Mouse (Mus musculus) midbrain, embryonic 12.5 days (tissue): Measurements from ENCODE around the gene Fam3a. TPM values are rescaled to one million over a fixed set of nuclear protein-coding genes. Genes with fewer than 3 reads are reported as not detected.
A peak's percentile ranks its signal among the peaks of the same experiment; 100 is the strongest.

ENCODE experiments used
- ATAC-seq: fragments of 200-750 bp; cut with Nextera tagmentation; 2 replicates; pipeline ENCODE4 v1.8.0; 2017; ENCODE audit warnings: low read depth, moderate TSS enrichment, moderate library complexity; ENCODE audit not compliant: low FRiP score
- H3K27ac ChIP-seq: fragments of 300-500 bp; sonication (generic); replicated peaks from 2 replicates; pipeline ENCODE4 v1.5.1; 2016; ENCODE audit warnings: mild to moderate bottlenecking
- H3K27me3 ChIP-seq: fragments of 300-500 bp; sonication (generic); 2 replicates; pipeline ENCODE4 v1.6.1; 2016; ENCODE audit warnings: mild to moderate bottlenecking
- H3K36me3 ChIP-seq: fragments of 300-500 bp; sonication (generic); 2 replicates; pipeline ENCODE4 v1.6.1; 2016
- H3K4me1 ChIP-seq: fragments of 300-500 bp; sonication (generic); 2 replicates; pipeline ENCODE4 v1.6.1; 2016
- H3K4me2 ChIP-seq: fragments of 300-500 bp; sonication (generic); replicated peaks from 2 replicates; pipeline ENCODE4 v1.6.1; 2016; ENCODE audit warnings: mild to moderate bottlenecking, moderate library complexity
- H3K4me3 ChIP-seq: fragments of 300-500 bp; sonication (generic); 2 replicates; pipeline ENCODE4 v1.5.1; 2016; ENCODE audit warnings: mild to moderate bottlenecking
- H3K9ac ChIP-seq: fragments of 300-500 bp; sonication (generic); replicated peaks from 2 replicates; pipeline ENCODE4 v1.6.1; 2016; ENCODE audit warnings: mild to moderate bottlenecking, moderate library complexity
- H3K9me3 ChIP-seq: fragments of 300-500 bp; sonication (generic); 2 replicates; pipeline ENCODE4 v1.6.1; 2016; ENCODE audit warnings: mild to moderate bottlenecking
- WGBS: fragments of 180-500 bp; shearing (Covaris S2); methylation state at CpG from one replicate; pipeline ENCODE4 v1.1.7; 2016; 5-methylcytosine and 5-hydroxymethylcytosine counted together
- polyA plus RNA-seq: library from polyadenylated mRNA; unstranded; fragments of >200 nt; fragmentation: Nextera tagmentation; extraction: Ambion mirVana; gene quantifications from 2 replicates; pipeline ENCODE4 v1.2.1, GENCODE M21; 2016

Gene Fam3a
- polyA plus RNA-seq = 30.5 and 33.2 TPM in 2 replicates

DNA sequence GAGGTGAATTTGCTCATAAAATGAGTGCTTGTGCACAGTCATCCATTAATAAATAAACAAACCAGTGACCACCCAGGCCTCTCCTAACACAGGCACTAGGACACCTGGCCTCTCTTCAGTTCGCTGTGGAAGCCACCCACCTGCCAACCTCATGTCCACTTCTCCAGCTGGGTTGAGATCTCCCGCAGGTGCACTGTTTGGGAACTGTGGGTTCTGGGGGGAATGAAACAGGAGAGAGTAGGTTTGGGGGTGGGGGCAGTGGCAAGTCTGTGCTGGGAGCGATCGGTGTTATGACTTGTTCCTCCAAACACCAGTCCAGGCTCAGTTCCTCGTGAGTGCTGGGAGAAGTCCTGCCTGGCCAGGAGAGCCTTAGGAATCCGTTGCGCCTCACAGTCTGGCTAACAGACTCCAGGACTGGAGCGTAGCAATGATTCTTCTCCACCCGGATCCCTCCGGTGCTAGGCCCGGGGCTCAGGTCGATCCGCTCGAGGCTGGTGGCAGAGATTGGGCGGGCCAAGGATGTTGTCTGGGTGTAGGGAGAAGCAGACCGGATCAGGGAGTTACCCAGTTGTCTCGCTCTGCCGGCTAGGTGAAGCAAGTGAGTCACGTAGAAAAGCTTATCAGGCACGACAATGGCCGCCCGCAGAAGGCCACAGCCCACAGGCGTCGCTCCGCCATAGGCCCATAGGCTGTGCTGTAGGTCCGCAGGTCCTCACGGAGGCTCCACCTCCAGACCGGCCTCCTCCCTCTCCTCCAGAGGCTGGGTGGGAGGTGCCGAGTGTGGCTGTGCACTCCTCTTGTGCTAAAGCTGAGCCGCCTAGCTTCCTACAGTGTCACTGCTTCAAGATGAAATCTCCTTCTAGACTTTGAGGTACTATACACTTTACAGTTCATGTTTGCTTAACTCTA is at the start of gene Fam3a, which contains the start of gene Ikbkg:
Fam3a (minus strand) TSS at position 738 of the 909 bp plus-strand sequence.
Ikbkg (plus strand) TSS at position 756 of the 909 bp plus-strand sequence.
- peak within 1 kb of the TSS; percentile 83 for H3K27ac ChIP-seq
- WGBS = 32% methylated on average over 30 of the region's 30 CpGs
- no peaks in the 10 kb centered on the region for H3K27me3 ChIP-seq
- H3K4me1 ChIP-seq = peaks cover 4% of the 10 kb centered on the region; the same call in 1 of the 2 replicates
- no peaks in the 10 kb centered on the region for H3K36me3 ChIP-seq
- peak within 1 kb of the TSS; percentile 51 for H3K4me3 ChIP-seq
- no peaks in the 10 kb centered on the region for H3K9me3 ChIP-seq
- H3K4me2 ChIP-seq = peak within 1 kb of the TSS; percentile 63
- peak within 1 kb of the TSS; percentile 69 for H3K9ac ChIP-seq
- ATAC-seq = peak; percentile 100

DNA sequence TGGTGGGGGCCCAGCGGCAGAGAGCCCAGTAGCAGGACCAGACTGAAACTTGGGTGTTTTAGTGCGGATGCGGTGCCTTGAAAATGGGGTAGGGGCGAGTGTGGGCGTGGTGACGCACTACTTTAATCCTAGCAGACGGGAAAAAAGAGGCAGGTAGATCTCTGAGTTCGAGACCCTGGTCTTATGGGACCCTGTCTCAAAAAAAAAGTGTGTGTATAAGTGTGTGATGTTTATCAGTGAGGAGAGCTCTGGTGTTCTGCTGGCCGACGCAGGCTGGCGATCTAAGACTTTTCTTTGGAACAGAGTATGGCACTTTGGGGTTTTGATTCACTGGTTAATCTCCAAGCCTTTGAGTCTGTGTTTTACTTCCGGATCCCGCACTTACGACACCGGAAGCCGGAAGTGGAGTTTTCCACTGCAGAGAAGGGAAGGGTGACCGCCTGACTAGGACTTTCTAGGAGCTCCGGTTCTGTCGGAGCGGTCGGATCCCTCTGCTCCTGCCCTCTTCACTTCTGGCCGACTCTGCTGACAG is 36.3 kb upstream of the Fam3a start:
- Histone ChIP-seq H3K9ac (peak overlapping the region; percentile 60; the same call in 1 of the 2 replicates), H3K4me2 (peak overlapping the region; percentile 57), H3K27ac (peak overlapping the region; percentile 80), H3K36me3 (peaks cover 5% of the 10 kb centered on the region; the same call in 1 of the 2 replicates), H3K9me3 (no peaks in the 10 kb centered on the region), H3K4me3 (peak overlapping the region; percentile 55), H3K27me3 (no peaks in the 10 kb centered on the region), H3K4me1 (peaks cover 5% of the 10 kb centered on the region; the same call in 1 of the 2 replicates)
- WGBS = 29% methylated on average over 22 of the region's 22 CpGs
- ATAC-seq = peak; percentile 57

DNA sequence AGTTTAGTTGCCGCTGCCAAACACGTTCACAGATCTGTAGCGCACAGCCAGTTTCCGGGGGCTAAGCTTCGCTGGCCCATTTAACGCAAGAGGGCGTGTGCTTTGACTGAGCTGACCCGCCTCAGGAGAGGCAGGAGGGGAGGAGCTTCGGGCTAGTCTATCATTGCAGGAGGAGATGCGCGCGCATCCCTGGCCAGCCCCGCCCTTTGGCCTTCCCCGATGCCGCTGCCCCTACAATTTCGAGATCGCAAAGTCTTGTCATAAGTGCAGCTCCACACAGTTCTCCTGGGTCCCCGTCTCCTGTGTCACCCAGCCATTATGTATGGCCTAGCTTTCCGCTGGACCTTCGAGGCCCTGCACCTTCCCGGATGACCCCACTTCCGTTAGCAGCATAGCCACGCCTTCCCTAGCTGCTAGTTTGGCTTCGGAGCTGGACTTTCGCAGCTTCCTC is 35.8 kb upstream of the Fam3a start, which contains the start of gene G6pdx:
G6pdx (minus strand) TSS at position 369 of the 451 bp plus-strand sequence.
- H3K36me3 ChIP-seq = peaks cover under 1% of the 10 kb centered on the region; the same call in 1 of the 2 replicates
- peak within 1 kb of the TSS; percentile 60 for H3K9ac ChIP-seq
- H3K4me1 ChIP-seq = peaks cover 5% of the 10 kb centered on the region; the same call in 1 of the 2 replicates
- peak within 1 kb of the TSS; percentile 55 for H3K4me3 ChIP-seq
- H3K27ac ChIP-seq = peak within 1 kb of the TSS; percentile 80
- 19% methylated on average over 25 of the region's 25 CpGs for WGBS
- peak; percentile 91 for ATAC-seq
- no peaks in the 10 kb centered on the region for H3K9me3 ChIP-seq
- peak within 1 kb of the TSS; percentile 57 for H3K4me2 ChIP-seq
- no peaks in the 10 kb centered on the region for H3K27me3 ChIP-seq

DNA sequence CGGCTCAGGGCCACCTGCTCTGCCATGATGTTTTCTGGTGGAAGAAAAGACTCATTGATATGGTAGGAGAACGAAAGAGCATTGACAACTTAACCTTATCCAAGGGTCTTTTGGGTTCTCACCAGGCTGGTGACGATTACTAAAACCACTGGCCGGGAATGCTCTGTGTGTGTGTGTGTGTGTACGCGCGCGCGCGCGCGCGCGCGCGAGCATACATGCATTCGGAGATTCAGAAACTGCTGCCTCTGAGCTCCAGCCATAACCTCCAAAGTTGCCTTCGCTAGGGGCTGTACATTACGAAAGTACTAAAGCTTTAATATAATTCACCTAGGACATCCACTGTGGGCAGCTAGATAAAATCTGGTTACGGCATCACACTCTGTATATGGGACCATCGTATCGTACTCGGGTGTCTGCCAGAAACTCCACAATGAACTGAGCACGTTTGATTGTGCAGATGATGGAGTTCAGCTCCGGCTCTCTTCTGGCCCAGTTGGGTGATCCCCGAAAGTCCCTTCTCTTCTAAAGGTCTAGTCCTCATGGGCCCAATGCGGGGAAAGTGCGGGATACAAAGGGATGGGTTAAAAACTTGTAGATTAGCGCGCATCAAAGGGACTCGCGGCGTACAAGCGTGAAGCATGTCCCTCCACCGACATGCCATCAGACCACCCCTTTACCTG is 35.2 kb upstream of the Fam3a start:
- Histone ChIP-seq H3K4me2 (peak overlapping the region; percentile 57), H3K4me3 (peak overlapping the region; percentile 55), H3K4me1 (peaks cover 5% of the 10 kb centered on the region; the same call in 1 of the 2 replicates), H3K9me3 (no peaks in the 10 kb centered on the region), H3K27me3 (no peaks in the 10 kb centered on the region), H3K36me3 (no peaks in the 10 kb centered on the region), H3K9ac (peak overlapping the region; percentile 59), H3K27ac (no peak overlapping the region)
- 33% methylated on average over 35 of the region's 35 CpGs for WGBS
- peak; percentile 13; the same call in 1 of the 2 replicates for ATAC-seq

DNA sequence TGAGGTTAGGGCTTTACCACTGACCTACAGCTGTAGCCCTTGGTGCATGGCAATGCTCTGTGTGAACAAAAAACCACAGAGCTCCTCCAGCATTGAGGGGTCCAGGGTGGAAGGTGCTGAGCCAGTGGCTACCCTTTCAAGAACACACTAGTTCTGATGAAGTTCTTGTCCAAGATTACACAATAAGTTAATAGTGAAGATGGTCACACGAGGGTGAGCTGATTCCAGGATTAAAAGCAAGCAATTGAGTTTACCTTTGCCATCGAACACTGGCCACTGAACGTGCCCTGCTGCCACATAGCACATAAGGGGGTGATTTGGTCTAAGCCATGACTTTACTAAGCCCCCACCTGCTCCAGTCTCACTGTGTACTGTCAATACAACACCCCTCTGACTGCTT is 34.0 kb upstream of the Fam3a start:
- H3K4me1 ChIP-seq = peaks cover 5% of the 10 kb centered on the region; the same call in 1 of the 2 replicates
- WGBS = 78% methylated on average over 3 of the region's 3 CpGs

DNA sequence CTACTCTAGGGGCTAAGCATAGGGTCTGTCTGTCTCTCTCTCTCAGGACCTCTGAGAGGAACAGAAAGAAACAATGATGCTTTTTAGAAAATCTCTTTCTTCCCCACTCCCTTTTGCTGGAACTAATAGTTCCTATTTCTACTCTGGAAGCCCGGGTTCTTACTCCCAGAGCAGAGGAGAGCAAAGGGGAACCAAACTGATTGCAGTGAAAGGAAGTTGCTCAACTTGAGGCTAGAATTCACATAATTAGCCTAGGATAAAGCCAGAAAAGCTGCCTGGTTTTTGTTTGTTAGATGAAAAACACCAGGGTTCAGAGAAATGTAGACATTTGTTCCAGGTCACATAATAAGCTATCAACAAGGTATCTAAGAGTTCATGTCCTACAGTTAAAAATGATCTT is 33.2 kb upstream of the Fam3a start:
- H3K27ac ChIP-seq = no peak overlapping the region
- WGBS = 58% methylated on average over 1 of the region's 1 CpGs
- no peaks in the 10 kb centered on the region for H3K27me3 ChIP-seq
- H3K9me3 ChIP-seq = no peaks in the 10 kb centered on the region
- no peak overlapping the region for H3K9ac ChIP-seq
- peaks cover 5% of the 10 kb centered on the region; the same call in 1 of the 2 replicates for H3K4me1 ChIP-seq
- no peak overlapping the region for H3K4me3 ChIP-seq
- no peak for ATAC-seq
- H3K4me2 ChIP-seq = no peak overlapping the region
- no peaks in the 10 kb centered on the region for H3K36me3 ChIP-seq

More for the DNA sequence above, 34.0 kb upstream of the Fam3a start:
- no peak overlapping the region for H3K27ac ChIP-seq
- H3K9ac ChIP-seq = no peak overlapping the region
- H3K36me3 ChIP-seq = no peaks in the 10 kb centered on the region
- no peaks in the 10 kb centered on the region for H3K9me3 ChIP-seq
- H3K27me3 ChIP-seq = no peaks in the 10 kb centered on the region
- no peak for ATAC-seq
- no peak overlapping the region for H3K4me3 ChIP-seq
- H3K4me2 ChIP-seq = no peak overlapping the region

DNA sequence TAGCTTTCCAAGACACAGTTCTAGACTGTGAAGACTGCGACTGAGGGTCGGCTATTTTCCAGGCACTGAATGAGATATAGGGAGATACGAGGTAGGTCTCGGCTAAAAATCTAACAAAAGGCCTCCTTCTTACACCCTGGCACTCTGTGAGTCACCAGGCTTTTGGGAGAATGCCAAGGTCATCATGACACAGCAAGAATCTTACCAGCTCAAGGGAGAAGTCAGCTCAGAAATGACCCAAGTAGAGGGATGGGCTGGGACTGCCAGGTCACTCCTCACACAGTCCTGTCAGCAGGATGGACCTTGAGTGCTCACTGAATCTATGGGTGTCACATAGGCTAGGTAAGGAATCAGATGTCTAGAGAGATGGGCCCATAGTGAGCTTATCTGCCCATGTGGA is 32.1 kb upstream of the Fam3a start:
- H3K4me1 ChIP-seq = peaks cover 5% of the 10 kb centered on the region; the same call in 1 of the 2 replicates
- 87% methylated on average over 4 of the region's 4 CpGs for WGBS
- ATAC-seq = no peak

DNA sequence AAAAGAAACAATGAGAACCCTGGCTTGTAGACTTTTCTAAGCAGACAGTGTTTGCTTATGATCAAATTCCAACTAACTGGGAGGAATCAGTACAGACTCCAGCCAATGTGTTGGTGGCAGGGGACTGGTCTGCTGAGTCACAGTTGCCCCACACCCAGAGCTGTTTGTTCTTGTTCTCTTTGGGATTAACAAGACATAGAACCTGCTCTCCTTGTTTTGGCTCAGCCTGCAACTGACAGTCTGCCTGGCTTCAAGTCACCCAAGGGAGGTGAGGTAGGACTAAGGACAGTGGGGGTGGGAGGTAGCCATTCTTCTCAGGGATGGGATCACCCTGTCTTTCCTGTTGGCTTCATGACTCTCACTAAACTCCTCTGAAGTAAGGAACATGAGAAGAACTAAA is 31.4 kb upstream of the Fam3a start:
- Histone ChIP-seq H3K9ac (no peak overlapping the region), H3K4me2 (no peak overlapping the region), H3K27ac (no peak overlapping the region), H3K4me1 (peaks cover 5% of the 10 kb centered on the region; the same call in 1 of the 2 replicates), H3K36me3 (no peaks in the 10 kb centered on the region), H3K9me3 (no peaks in the 10 kb centered on the region), H3K4me3 (no peak overlapping the region), H3K27me3 (no peaks in the 10 kb centered on the region)
- no peak for ATAC-seq

More for the DNA sequence above, 32.1 kb upstream of the Fam3a start:
- Histone ChIP-seq H3K27ac (no peak overlapping the region), H3K4me2 (no peak overlapping the region), H3K4me3 (no peak overlapping the region), H3K9me3 (no peaks in the 10 kb centered on the region), H3K9ac (no peak overlapping the region), H3K36me3 (no peaks in the 10 kb centered on the region), H3K27me3 (no peaks in the 10 kb centered on the region)

DNA sequence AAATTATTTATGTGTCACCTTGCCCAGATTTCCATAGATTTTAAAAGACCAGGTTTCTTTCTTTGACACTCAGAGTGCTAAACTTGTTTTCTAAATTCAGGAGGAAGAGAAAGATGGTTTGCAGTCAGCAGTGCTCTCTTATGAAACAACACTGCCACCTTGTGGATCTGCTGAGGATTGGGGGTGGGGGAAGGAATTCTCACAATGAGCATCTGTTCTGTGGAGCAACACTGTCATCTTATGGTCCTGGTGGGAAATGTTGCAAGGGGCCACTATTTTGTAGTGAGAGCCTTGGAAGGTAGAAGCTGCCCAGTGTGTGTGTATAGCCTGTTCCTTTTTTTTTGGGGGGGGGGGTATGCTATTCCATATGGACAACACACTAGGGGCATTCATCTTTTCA is 20.3 kb upstream of the Fam3a start:
- Histone ChIP-seq H3K4me1 (no peaks in the 10 kb centered on the region), H3K4me2 (no peak overlapping the region), H3K9me3 (no peaks in the 10 kb centered on the region), H3K36me3 (0 out of 2 replicates have a peak, but pooled peaks cover 9% of the 10 kb centered on the region), H3K9ac (no peak overlapping the region), H3K4me3 (no peak overlapping the region), H3K27me3 (no peaks in the 10 kb centered on the region), H3K27ac (no peak overlapping the region)
- peak; percentile 63 for ATAC-seq

DNA sequence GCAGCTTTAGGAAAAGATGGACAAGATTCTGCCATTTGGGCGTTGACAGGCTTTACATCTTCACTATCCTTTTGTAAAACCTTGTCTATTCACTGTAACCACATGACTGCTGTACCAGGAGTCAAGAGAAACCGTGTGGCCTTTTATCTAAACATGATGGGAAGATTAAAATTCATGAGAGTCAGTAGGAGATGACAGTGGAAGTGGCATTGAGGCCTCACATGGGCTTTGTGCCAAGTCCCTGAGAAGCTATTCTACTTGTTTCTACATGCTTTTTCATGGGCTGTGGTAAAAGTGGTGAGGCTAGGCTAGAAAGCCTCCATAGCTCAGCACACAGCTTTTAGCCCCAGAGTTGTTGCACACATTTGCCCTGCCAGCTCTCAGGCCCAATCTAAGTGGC is 15.3 kb upstream of the Fam3a start:
- H3K4me2 ChIP-seq = no peak overlapping the region
- no peak overlapping the region for H3K27ac ChIP-seq
- H3K4me1 ChIP-seq = no peaks in the 10 kb centered on the region
- no peaks in the 10 kb centered on the region for H3K27me3 ChIP-seq
- H3K9me3 ChIP-seq = no peaks in the 10 kb centered on the region
- 60% methylated on average over 2 of the region's 2 CpGs for WGBS
- no peak overlapping the region for H3K4me3 ChIP-seq
- no peak overlapping the region for H3K9ac ChIP-seq
- 0 out of 2 replicates have a peak, but pooled peaks cover 9% of the 10 kb centered on the region for H3K36me3 ChIP-seq
- ATAC-seq = no peak

DNA sequence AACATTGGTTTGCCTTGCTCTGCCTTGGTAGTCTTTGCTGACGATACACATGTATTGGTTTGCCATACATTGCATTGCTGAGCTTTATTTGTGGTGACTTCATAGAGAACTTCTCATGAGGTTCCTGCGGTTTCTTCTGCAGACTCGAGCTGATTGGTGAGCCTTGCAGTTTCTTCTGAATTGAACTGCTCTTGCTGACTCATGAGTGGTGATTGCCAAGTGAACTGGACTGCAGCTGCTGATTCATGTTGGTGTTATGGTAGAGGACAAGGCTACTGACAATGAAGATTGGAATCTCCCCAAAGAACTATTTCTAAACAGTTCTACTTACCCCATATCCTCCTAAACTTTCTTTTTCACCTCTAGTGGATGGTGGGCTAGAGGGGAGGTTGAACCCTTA is 7.1 kb upstream of the Fam3a start:
- Histone ChIP-seq H3K27ac (no peak overlapping the region), H3K27me3 (no peaks in the 10 kb centered on the region), H3K36me3 (no peaks in the 10 kb centered on the region), H3K4me2 (no peak overlapping the region), H3K9ac (no peak overlapping the region), H3K9me3 (no peaks in the 10 kb centered on the region), H3K4me1 (no peaks in the 10 kb centered on the region), H3K4me3 (no peak overlapping the region)
- no peak for ATAC-seq
- 94% methylated on average over 3 of the region's 3 CpGs for WGBS
